Mouse (Mus musculus) C2C12 (cell line): ENCODE results near the gene Car9.

Source experiments
- CTCF ChIP-seq: IDR thresholded peaks from one replicate; pipeline ENCODE4 v1.5.1; 2011; ENCODE audit not compliant: control insufficient read depth, insufficient read depth, insufficient read length
- FOSL1 ChIP-seq: IDR thresholded peaks from one replicate; pipeline ENCODE4 v1.8.0; 2011; ENCODE audit warnings: mild to moderate bottlenecking, low read length; ENCODE audit not compliant: poor library complexity, insufficient read depth, severe bottlenecking
- MAX ChIP-seq: IDR thresholded peaks from one replicate; pipeline ENCODE4 v1.6.1; 2011; ENCODE audit warnings: mild to moderate bottlenecking, control low read depth
- MYOD1 ChIP-seq: IDR thresholded peaks from one replicate; pipeline ENCODE4 v1.6.1; 2011; ENCODE audit warnings: low read depth; ENCODE audit not compliant: control insufficient read depth, insufficient read length
- USF1 ChIP-seq: IDR thresholded peaks from one replicate; pipeline ENCODE4 v1.6.1; 2011; ENCODE audit warnings: low read depth, mild to moderate bottlenecking, control low read depth, moderate library complexity

DNA sequence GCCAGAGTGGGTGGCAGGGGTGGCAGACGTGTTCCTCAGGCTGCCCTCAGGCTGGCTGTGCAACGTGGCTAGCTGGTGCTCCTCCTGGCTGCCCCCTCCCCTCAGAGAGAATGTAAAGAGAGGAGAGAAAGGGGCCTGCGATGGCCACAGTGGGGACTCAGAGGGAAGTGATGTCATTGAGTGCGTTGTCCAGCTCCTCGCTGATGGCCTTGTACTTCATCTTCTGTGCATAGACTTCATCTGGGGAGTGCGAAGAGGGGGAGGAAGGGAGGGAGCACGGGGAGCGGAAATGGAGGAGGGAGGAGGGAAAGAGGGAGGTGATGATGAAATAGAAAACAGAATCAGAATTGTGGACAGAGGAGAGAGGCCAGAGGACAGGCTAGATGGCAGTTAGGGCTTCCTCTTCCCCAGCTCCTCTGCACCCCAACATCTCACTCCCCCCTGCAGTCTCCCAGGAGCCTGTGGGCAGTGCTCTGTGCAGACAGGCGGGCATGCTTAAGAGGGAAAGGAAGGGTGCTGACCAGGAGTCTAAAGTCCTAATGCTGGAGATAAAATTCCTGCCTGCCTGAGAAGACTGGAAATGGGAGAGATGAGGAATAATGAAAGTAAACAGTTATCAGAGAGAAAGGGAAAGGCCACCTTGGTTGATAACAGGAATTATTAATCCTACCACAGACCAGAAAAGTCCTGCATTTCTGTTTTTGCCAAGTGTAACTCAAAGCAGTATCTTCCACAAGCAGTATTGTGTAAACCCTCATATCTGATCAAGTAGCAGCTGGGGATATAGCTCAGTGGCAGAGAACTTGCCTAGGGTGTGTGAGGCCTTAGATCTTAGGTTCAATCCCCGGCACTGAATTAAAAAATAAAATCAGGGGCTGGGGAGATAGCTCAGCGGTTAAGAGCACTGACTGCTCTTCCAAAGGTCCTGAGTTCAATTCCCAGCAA is 9.3 kb downstream of the Car9 start:
- TF ChIP-seq USF1: no peak
- TF ChIP-seq CTCF: no peak
- TF ChIP-seq MYOD1: no peak
- no peak for TF ChIP-seq MAX
- TF ChIP-seq FOSL1: no peak
